Mouse (Mus musculus): ENCODE results near the gene Gm4969.

- TF ChIP-seq POLR2A (IDR thresholded peaks at IDR 0.05; ENCODE audit: extremely low read depth, insufficient read depth, low read length) = no peak
- no peak for TF ChIP-seq CTCF (IDR thresholded peaks at IDR 0.05; ENCODE audit: extremely low read depth, insufficient read depth, low read length)
Observed at GRCm38 (mm10) chr7:19055108-19055507, 63.1 kb downstream of the Gm4969 start.

All from cortical plate, adult 2 months (tissue).